Mouse (Mus musculus): ENCODE measurements around the gene Nras. TPM values are rescaled to one million over a fixed set of nuclear protein-coding genes. Genes with fewer than 3 reads are reported as not detected.

Gene Nras
- polyA plus RNA-seq, 1 experiment from 2014 or later, result 122 TPM

DNA sequence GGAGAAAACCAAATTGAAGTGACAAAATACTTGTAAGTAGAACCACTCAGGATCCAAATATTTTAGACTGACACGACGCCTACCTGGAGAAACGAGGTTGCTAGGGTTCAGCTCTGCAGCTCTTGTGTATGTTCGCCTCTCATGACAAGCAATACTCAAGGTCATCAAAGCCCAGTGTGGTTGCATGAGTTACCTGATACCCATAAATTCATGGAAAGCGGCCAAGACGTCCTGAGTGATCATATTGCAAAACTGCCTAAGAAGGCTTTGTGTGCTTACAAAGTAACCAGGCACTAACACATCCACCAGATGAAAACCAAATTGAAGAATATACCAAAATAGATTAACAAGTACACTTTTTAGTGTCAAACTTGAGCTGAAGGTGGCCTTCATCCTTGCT is 10.9 kb downstream of the Nras start:
- no peak overlapping the region for H3K9ac ChIP-seq (replicated peaks)
- WGBS, result 93% methylated on average over 6 of the region's 6 CpGs
- H3K4me2 ChIP-seq (replicated peaks), result no peak overlapping the region
- H3K27ac ChIP-seq (replicated peaks), result no peak overlapping the region
- peaks cover 46% of the 10 kb centered on the region for H3K36me3 ChIP-seq
- H3K9me3 ChIP-seq, result no peaks in the 10 kb centered on the region
- no peak for ATAC-seq (replicated peaks)
- H3K4me3 ChIP-seq, result no peak overlapping the region
- no peaks in the 10 kb centered on the region for H3K27me3 ChIP-seq
- no peaks in the 10 kb centered on the region for H3K4me1 ChIP-seq

- WGBS, result 76% methylated on average over 5 of the region's 5 CpGs
- no peak within 1 kb of the TSS for H3K27ac ChIP-seq (replicated peaks)
- H3K9ac ChIP-seq (replicated peaks), result no peak within 1 kb of the TSS
- H3K4me2 ChIP-seq (replicated peaks), result no peak within 1 kb of the TSS
- no peaks in the 10 kb centered on the region for H3K27me3 ChIP-seq
- ATAC-seq (replicated peaks), result no peak
- no peak within 1 kb of the TSS for H3K4me3 ChIP-seq
- no peaks in the 10 kb centered on the region for H3K9me3 ChIP-seq
- H3K36me3 ChIP-seq, result peaks cover 7% of the 10 kb centered on the region
- H3K4me1 ChIP-seq, result no peaks in the 10 kb centered on the region
Observed at GRCm38 (mm10) chr3:103073771-103074170, 15.7 kb downstream of the Nras start, which contains the start of gene Ampd1. TSS of gene Ampd1 (plus strand) at chr3:103074014.

- no peak overlapping the region for H3K4me3 ChIP-seq
- no peaks in the 10 kb centered on the region for H3K27me3 ChIP-seq
- no peaks in the 10 kb centered on the region for H3K36me3 ChIP-seq
- 93% methylated on average over 9 of the region's 9 CpGs for WGBS
- ATAC-seq (replicated peaks), result no peak
- no peak overlapping the region for H3K4me2 ChIP-seq (replicated peaks)
- no peaks in the 10 kb centered on the region for H3K4me1 ChIP-seq
- no peak overlapping the region for H3K9ac ChIP-seq (replicated peaks)
- H3K27ac ChIP-seq (replicated peaks), result no peak overlapping the region
- H3K9me3 ChIP-seq, result no peaks in the 10 kb centered on the region
Observed at GRCm38 (mm10) chr3:103075871-103076270, 17.8 kb downstream of the Nras start.

GRCm38 (mm10) chr3:103076476-103076875 is 18.4 kb downstream of the Nras start:
- ATAC-seq (replicated peaks), result no peak
- 96% methylated on average over 9 of the region's 9 CpGs for WGBS
- no peak overlapping the region for H3K4me2 ChIP-seq (replicated peaks)

DNA sequence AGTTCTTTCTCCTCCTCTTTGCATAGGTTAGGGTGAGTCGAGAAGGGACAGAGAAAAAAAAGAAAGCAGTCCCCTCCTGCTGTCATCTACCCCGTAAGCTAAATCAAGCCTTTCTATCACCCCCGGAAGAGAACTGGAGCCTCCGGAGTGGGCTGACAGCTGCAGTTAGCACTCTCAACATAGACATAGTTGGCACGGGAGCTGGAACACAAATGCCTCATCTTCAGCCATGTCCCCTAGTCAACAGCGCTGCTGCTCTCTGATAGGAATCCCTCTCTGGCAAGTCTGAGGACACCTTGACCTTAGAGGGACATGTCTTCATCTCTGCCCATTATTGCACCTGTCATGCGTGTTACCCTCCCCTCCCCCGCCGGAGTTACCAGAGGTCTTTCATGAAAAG is 21.2 kb downstream of the Nras start:
- H3K4me1 ChIP-seq, result no peaks in the 10 kb centered on the region
- H3K9ac ChIP-seq (replicated peaks), result no peak overlapping the region
- no peaks in the 10 kb centered on the region for H3K27me3 ChIP-seq
- no peaks in the 10 kb centered on the region for H3K9me3 ChIP-seq
- H3K4me2 ChIP-seq (replicated peaks), result no peak overlapping the region
- H3K4me3 ChIP-seq, result no peak overlapping the region
- ATAC-seq (replicated peaks), result no peak
- H3K27ac ChIP-seq (replicated peaks), result no peak overlapping the region
- no peaks in the 10 kb centered on the region for H3K36me3 ChIP-seq
- WGBS, result 85% methylated on average over 9 of the region's 9 CpGs

More at GRCm38 (mm10) chr3:103076476-103076875, 18.4 kb downstream of the Nras start:
- no peaks in the 10 kb centered on the region for H3K36me3 ChIP-seq
- H3K9me3 ChIP-seq, result no peaks in the 10 kb centered on the region
- H3K27me3 ChIP-seq, result no peaks in the 10 kb centered on the region
- H3K4me1 ChIP-seq, result no peaks in the 10 kb centered on the region
- no peak overlapping the region for H3K9ac ChIP-seq (replicated peaks)
- H3K27ac ChIP-seq (replicated peaks), result no peak overlapping the region
- no peak overlapping the region for H3K4me3 ChIP-seq

DNA sequence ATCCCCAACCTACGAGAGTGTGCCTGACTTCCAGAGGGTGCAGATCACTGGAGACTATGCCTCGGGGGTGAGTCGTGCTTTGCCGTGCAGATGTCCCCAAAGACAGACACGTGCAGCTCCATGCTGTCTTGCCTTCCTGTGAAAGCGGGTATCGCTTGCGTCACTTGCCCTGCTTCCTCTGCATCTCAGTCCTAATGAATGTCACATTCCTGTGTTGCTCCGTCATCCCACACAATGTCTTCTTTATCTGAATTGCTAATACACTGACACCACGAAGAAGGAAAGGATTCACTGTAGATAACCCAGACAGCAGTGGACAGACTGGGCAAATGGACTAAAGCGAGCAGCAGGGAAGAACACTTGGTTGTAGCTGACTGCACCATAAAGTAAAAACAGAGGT is 23.0 kb downstream of the Nras start:
- Histone ChIP-seq H3K9me3 (no peaks in the 10 kb centered on the region), H3K9ac (replicated peaks) (no peak overlapping the region), H3K4me1 (no peaks in the 10 kb centered on the region), H3K4me2 (replicated peaks) (no peak overlapping the region), H3K27ac (replicated peaks) (no peak overlapping the region), H3K36me3 (no peaks in the 10 kb centered on the region), H3K4me3 (no peak overlapping the region), H3K27me3 (no peaks in the 10 kb centered on the region)
- no peak for ATAC-seq (replicated peaks)
- 72% methylated on average over 11 of the region's 11 CpGs for WGBS

- 81% methylated on average over 17 of the region's 17 CpGs for WGBS
Observed at GRCm38 (mm10) chr3:103081861-103082453, 23.9 kb downstream of the Nras start.

DNA sequence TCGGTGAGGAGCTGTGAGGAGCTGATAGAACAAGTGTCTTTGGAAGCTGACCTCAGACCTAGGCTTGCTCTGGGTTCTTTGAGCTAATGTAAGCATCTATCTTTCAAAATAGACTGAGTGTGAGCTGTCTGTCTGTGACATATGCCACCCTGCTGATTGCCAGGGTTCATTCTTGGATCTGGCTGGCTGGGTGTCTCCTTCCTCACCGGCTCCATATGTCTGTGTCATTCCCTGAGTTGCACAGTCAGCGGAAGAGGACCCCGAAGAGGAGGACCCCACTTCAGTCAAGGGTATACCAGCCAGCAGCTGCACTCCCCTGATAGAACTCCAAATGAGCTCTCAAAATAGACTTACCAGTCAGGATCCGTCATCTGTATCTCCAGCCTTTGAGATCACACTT is 24.7 kb downstream of the Nras start:
- no peak overlapping the region for H3K27ac ChIP-seq (replicated peaks)
- no peak overlapping the region for H3K4me2 ChIP-seq (replicated peaks)
- H3K9ac ChIP-seq (replicated peaks), result no peak overlapping the region
- 86% methylated on average over 5 of the region's 5 CpGs for WGBS
- no peak for ATAC-seq (replicated peaks)
- no peaks in the 10 kb centered on the region for H3K9me3 ChIP-seq
- H3K4me1 ChIP-seq, result no peaks in the 10 kb centered on the region
- no peaks in the 10 kb centered on the region for H3K36me3 ChIP-seq
- no peaks in the 10 kb centered on the region for H3K27me3 ChIP-seq
- no peak overlapping the region for H3K4me3 ChIP-seq

More at GRCm38 (mm10) chr3:103081861-103082453, 23.9 kb downstream of the Nras start:
- Histone ChIP-seq H3K4me3 (no peak overlapping the region), H3K9ac (replicated peaks) (no peak overlapping the region), H3K27ac (replicated peaks) (no peak overlapping the region), H3K36me3 (no peaks in the 10 kb centered on the region), H3K27me3 (no peaks in the 10 kb centered on the region), H3K4me1 (no peaks in the 10 kb centered on the region), H3K4me2 (replicated peaks) (no peak overlapping the region), H3K9me3 (no peaks in the 10 kb centered on the region)
- ATAC-seq (replicated peaks), result no peak

- no peak overlapping the region for H3K4me3 ChIP-seq
- no peaks in the 10 kb centered on the region for H3K27me3 ChIP-seq
- ATAC-seq (replicated peaks), result no peak
- H3K4me2 ChIP-seq (replicated peaks), result no peak overlapping the region
- no peak overlapping the region for H3K27ac ChIP-seq (replicated peaks)
- no peak overlapping the region for H3K9ac ChIP-seq (replicated peaks)
- no peaks in the 10 kb centered on the region for H3K36me3 ChIP-seq
- H3K4me1 ChIP-seq, result no peaks in the 10 kb centered on the region
- WGBS, result 80% methylated on average over 3 of the region's 3 CpGs
- no peaks in the 10 kb centered on the region for H3K9me3 ChIP-seq
Observed at GRCm38 (mm10) chr3:103085986-103086385, 27.9 kb downstream of the Nras start.

DNA sequence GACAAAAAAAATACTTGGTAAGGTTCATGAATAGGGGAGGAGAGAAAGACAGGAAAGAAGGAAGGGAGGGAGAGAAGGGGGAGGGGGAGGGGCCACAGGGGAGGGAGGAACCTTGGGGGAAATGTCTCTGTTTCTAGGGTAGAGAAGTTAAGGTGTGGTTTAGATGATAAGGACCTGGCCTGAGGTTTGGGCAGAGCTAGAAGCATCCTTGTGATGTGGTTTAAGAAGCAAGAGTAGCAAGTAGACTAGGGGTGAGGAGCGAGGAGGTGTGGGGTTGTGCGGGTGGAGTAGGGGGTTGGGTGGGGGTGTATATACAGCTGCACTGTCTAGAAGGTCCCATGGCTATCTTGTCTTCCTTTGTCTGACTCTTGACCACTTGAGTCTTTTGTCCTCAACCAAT is 33.7 kb downstream of the Nras start:
- 97% methylated on average over 2 of the region's 2 CpGs for WGBS
- H3K9ac ChIP-seq (replicated peaks), result no peak overlapping the region
- no peak overlapping the region for H3K4me3 ChIP-seq
- no peaks in the 10 kb centered on the region for H3K27me3 ChIP-seq
- no peak for ATAC-seq (replicated peaks)
- H3K4me2 ChIP-seq (replicated peaks), result no peak overlapping the region
- H3K4me1 ChIP-seq, result no peaks in the 10 kb centered on the region
- no peak overlapping the region for H3K27ac ChIP-seq (replicated peaks)
- H3K36me3 ChIP-seq, result no peaks in the 10 kb centered on the region
- H3K9me3 ChIP-seq, result no peaks in the 10 kb centered on the region

DNA sequence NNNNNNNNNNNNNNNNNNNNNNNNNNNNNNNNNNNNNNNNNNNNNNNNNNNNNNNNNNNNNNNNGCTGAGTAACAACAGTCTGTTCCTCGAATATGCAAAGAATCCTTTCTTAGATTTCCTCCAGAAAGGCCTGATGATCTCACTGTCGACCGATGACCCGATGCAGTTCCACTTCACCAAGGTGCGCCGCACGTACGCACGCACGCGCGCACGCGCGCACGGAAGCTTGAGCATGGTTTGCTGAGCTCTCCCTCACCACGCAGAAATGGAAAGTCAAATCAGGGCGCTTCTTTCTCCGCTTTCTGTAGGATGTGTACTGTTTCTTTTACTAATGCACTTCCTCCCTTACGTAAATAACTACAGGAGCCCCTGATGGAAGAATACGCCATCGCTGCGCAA is 40.6 kb downstream of the Nras start:
- H3K4me3 ChIP-seq, result no peak overlapping the region
- 0 out of 2 replicates have a peak, but pooled peaks cover 4% of the 10 kb centered on the region for H3K27me3 ChIP-seq
- no peaks in the 10 kb centered on the region for H3K36me3 ChIP-seq
- no peak overlapping the region for H3K27ac ChIP-seq (replicated peaks)
- no peaks in the 10 kb centered on the region for H3K9me3 ChIP-seq
- no peak overlapping the region for H3K4me2 ChIP-seq (replicated peaks)
- peaks cover 14% of the 10 kb centered on the region for H3K4me1 ChIP-seq
- no peak overlapping the region for H3K9ac ChIP-seq (replicated peaks)
- 82% methylated on average over 23 of the region's 23 CpGs for WGBS
- no peak for ATAC-seq (replicated peaks)

DNA sequence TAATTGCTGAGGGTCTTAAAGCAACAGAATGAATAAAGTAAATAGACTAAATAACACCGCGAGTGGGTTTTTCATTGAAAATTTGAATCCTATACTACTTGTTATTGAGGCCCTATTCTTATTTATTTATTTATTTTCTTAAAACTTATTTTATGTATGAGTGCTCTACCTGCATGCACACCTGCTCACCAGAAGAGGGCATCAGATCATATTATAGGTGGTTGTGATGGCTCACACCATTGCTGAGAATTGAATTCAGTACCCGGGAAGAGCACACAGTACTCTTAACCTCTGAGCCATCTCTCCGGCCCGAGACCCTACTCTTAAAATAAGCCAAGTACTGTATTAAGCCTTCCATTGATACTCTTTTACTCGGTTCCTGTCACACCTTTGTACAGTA is 41.6 kb downstream of the Nras start:
- 83% methylated on average over 6 of the region's 6 CpGs for WGBS
- Histone ChIP-seq H3K36me3 (no peaks in the 10 kb centered on the region), H3K9ac (replicated peaks) (no peak overlapping the region), H3K9me3 (no peaks in the 10 kb centered on the region), H3K4me3 (no peak overlapping the region), H3K27ac (replicated peaks) (no peak overlapping the region), H3K4me1 (peaks cover 14% of the 10 kb centered on the region), H3K27me3 (peaks cover 11% of the 10 kb centered on the region; the same call in 1 of the 2 replicates), H3K4me2 (replicated peaks) (no peak overlapping the region)
- ATAC-seq (replicated peaks), result no peak

DNA sequence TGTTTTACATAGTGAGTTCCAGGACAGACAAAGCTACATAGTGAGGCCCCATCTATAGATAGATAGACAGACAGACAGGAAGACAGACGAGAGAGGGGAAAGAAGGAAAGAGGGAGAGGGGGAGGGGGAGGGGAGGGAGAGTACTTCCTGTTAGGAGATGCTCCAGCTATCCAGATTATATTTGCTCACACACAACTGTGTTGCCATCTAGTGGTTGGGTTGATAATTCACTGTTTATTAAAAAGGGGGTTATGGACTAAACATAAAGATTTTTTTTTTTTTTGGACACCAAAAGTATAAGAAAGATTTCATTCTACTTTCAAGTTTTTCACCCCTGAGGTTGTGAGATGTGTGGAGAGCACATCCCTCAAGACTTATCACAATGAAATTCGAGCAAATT is 42.6 kb downstream of the Nras start:
- Histone ChIP-seq H3K27me3 (peaks cover 11% of the 10 kb centered on the region; the same call in 1 of the 2 replicates), H3K9ac (replicated peaks) (no peak overlapping the region), H3K4me2 (replicated peaks) (no peak overlapping the region), H3K36me3 (no peaks in the 10 kb centered on the region), H3K4me3 (no peak overlapping the region), H3K27ac (replicated peaks) (no peak overlapping the region), H3K4me1 (peaks cover 14% of the 10 kb centered on the region), H3K9me3 (no peaks in the 10 kb centered on the region)
- ATAC-seq (replicated peaks), result no peak
- 74% methylated on average over 2 of the region's 2 CpGs for WGBS

Measured in forebrain, embryonic 15.5 days (tissue).